Mouse (Mus musculus) cortical plate, adult 2 months (tissue): ENCODE measurements around the gene Atp6v0a1. TPM values are rescaled to one million over a fixed set of nuclear protein-coding genes. Genes with fewer than 3 reads are reported as not detected.

Source experiments
- H3K27ac ChIP-seq: fragments of 200-500 bp; 2 replicates; pipeline ENCODE4 v1.5.1; 2012; ENCODE audit warnings: low read length, control low read depth, inconsistent platforms; ENCODE audit not compliant: insufficient read depth
- H3K4me1 ChIP-seq: fragments of 200-500 bp; 2 replicates; pipeline ENCODE4 v1.6.1; 2011; ENCODE audit warnings: low read length; ENCODE audit not compliant: control insufficient read depth, insufficient read depth
- H3K4me3 ChIP-seq: fragments of 200-500 bp; 2 replicates; pipeline ENCODE4 v1.5.1; 2011; ENCODE audit warnings: mild to moderate bottlenecking, low read length, control low read depth; ENCODE audit not compliant: insufficient read depth
- CTCF ChIP-seq: fragments of 200-500 bp; IDR thresholded peaks from 2 replicates; pipeline ENCODE4 v1.5.1; 2011; ENCODE audit warnings: mild to moderate bottlenecking, control low read depth, low read length; ENCODE audit not compliant: insufficient read depth; ENCODE audit errors: extremely low read depth
- POLR2A ChIP-seq: fragments of 200-500 bp; IDR thresholded peaks from 2 replicates; pipeline ENCODE4 v1.6.1; 2011; ENCODE audit warnings: mild to moderate bottlenecking, low read length, control low read depth; ENCODE audit not compliant: insufficient read depth; ENCODE audit errors: extremely low read depth
- polyA plus RNA-seq: library from polyadenylated mRNA; depleted of rRNA; stranded (reverse); fragments of >200 nt; gene quantifications from 2 replicates; pipeline ENCODE4 v1.2.3, GENCODE M21; 2012

Atp6v0a1 gene
- polyA plus RNA-seq, 1 experiment = 333 TPM

DNA sequence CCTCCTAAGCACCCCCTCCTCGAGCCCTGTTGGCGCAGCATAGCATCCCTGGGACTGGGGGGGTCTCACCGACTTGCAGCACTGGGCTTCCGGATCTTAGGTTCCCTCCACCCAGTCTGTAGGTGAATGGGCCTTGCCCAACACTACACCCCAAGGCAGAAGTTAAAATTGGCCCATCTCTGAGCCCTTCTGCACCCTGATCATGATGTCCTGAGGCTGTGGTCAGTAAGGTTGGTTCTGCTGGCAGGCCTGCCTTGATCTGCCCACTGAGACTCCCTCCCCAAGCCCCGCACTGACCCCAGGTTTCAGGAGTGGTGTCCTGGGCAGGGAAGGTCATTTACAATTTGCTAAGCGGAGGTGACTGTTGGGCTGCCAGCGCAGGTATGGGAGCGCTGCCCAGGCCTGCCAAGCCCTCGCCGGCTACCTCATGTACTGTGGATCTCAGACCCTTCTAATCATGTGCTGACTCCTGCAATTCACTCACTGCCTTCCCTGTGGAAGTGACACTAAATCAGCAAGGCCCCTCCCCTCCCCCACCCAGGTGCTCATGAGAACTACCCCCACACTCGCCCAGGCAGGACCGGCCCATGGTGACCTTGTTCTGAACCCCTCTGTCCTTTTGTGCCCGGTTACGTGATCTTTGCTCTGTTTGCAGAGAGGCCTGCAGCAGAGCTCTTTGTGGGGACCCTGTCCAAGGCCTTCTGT, 53.9 kb downstream of the Atp6v0a1 start:
- TF ChIP-seq CTCF = no peak
- no peak for TF ChIP-seq POLR2A
- Histone ChIP-seq H3K4me3 (no peak overlapping the region), H3K4me1 (peaks cover 8% of the 10 kb centered on the region; the same call in 1 of the 2 replicates), H3K27ac (peak overlapping the region; percentile 66)

DNA sequence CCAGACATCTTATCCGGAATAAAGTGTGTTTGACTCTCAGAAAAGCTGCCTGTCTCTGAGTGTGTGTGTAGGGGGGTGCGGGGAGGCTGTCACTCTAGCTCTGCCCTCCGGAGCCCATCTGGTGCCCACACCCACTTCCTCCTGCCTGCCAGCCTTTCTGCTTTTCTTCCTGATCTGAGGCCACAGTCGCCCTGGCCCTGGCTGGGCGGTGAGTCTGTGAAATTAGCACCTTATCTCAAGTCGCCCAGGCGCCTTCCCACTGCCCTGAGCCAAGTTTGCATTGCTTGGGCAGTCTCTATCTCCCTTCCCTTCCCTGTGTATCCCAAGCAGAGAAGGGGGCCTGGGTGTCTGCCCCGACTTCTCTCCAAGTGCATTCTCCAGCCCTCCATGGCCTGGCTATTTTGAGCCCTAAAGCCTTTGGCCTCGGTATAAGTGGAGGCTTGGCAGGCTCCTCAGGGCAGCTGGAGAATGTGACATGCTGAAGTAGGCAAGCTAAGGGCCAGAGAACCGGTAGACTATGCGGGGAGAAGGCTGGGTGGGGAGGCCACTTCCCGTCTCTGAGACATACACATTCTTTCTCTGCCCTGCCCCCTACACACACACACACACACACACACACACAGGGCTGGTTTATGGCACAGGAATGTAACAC, 54.5 kb downstream of the Atp6v0a1 start:
- TF ChIP-seq POLR2A (0 out of 2 replicates have a peak, but pooled peaks have one; percentile 33), CTCF (no peak)
- no peak overlapping the region for H3K4me3 ChIP-seq
- H3K27ac ChIP-seq = peak overlapping the region; percentile 66
- H3K4me1 ChIP-seq = peaks cover 8% of the 10 kb centered on the region; the same call in 1 of the 2 replicates

DNA sequence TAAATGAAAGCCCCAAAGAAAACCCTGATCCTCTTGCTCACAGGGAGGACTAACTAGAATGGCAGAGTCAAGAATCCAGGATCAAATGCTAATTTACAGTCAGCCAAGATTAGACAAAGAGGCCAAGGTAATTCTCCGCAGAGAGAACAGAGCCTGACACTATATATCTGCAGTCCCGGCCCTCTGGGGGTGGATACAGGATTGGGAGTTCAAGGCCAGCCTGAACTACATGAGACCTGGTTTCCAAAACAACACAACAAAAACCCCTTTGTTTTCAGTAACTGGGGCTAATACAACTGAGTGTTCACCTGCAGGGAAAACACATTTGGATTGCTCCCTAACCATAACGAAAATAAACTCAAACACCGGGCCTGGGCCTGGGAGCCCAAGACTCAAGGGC, 55.2 kb downstream of the Atp6v0a1 start:
- H3K27ac ChIP-seq = 0 out of 2 replicates have a peak overlapping the region, but pooled peaks have one; percentile 4
- TF ChIP-seq POLR2A (no peak), CTCF (no peak)
- H3K4me1 ChIP-seq = peaks cover 7% of the 10 kb centered on the region; the same call in 1 of the 2 replicates
- H3K4me3 ChIP-seq = no peak overlapping the region

DNA sequence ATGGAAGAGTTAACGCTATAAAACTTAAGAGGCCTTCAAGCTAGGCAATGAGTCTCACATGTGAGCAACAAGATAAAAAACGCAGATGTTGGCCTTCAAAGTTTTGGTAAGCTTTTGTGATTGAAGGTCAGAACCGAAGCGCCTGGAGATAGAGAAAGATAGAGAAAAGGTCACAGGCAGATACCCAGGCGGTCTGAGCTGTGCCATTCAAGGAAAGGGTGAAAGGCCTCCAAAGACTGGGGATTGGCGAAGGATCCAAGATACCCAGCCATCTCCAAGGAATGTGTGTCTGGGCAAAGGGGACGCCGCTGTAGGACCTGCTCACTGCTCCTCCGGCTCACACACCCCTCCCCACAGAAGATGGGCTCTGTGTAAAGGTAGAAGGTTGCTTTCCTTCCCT, 55.8 kb downstream of the Atp6v0a1 start:
- no peak overlapping the region for H3K4me3 ChIP-seq
- H3K27ac ChIP-seq = no peak overlapping the region
- no peak for TF ChIP-seq CTCF
- no peak for TF ChIP-seq POLR2A
- peaks cover 7% of the 10 kb centered on the region; the same call in 1 of the 2 replicates for H3K4me1 ChIP-seq

DNA sequence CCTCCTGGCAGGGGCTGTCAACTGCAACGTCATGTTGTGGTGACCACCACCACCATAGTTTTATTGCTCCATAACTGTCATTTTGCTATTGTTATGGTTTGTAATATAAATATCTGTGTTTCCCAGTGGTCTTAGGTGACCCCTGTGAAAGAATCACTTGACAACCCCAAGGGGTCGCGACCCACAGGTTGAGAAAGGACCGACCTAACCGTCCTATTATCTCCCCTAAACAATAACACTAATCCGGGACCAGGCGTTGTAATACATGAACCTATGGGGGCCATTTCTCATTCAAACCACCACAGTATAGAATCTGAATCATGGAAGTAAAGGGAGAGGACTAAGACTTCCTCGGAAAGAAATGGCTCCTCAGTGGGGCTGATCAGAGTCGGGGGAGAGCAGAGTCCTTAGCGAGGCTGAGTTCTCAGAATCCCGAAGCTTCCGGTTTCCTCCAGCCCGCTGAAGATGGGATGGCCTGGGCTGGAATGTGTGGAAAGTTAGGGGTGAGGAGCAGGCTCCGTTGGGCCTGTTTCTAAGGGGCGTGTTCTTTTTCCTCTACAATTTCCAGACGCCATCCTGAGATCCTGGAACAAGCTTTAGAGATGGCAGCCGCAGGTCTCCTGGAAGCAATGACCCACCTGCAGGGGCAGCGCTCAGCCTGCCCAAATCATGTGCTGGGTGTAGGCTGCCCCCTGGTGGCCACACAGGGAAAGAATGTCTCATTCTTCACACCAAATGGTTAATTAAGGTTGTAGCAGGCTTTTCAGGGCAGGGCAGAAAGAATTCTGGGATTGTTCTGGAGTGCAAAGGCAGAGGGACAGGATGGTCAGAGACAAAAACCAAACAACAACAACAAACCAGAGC, 57.5 kb downstream of the Atp6v0a1 start:
- peaks cover 4% of the 10 kb centered on the region; the same call in 1 of the 2 replicates for H3K4me1 ChIP-seq
- H3K27ac ChIP-seq = no peak overlapping the region
- no peak overlapping the region for H3K4me3 ChIP-seq

DNA sequence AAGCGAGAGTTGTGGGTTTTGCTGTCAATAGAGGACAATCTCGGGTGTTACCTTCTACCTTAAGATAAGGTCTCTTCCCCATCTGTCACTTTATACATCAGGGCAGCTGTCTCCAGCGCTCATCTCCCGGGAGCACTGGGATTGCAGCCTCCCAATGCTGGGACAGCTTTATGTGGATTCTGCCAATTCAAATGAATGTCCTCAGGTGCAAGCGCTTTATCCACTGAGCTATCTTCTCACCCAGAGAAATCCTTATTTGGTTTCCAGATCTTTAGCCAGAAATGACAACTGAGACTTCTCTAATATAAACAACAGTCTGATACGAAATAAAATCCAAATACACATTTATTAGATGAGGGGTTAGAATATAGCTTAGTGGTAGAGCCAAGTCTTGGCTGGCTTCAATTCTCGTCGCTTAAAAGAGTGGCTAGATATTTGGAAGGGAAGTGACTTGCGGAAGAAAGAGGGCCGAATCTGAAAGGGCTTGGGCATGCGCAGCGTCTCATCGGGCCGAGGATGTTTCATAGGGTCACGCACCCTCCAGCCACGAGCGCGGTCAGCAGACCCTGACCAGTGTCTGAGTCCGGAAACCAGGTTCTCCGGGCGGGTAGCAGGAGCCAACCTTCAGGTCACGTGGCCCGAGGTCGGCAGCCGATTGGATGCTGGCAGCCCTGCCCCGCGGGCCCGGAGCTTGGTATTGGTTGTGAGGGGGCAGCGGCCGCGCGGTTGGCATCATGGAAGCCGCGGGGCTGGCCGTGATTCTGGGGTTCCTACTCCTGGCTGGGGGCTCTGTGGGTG, 60.3 kb downstream of the Atp6v0a1 start, which contains the start of gene Naglu:
TSS of gene Naglu (plus strand) at position 622 of the 798 bp plus-strand sequence.
- Histone ChIP-seq H3K4me1 (0 out of 2 replicates have a peak, but pooled peaks cover 2% of the 10 kb centered on the region), H3K4me3 (peak within 1 kb of the TSS; percentile 37), H3K27ac (peak within 1 kb of the TSS; percentile 49; the same call in 1 of the 2 replicates)
- TF ChIP-seq POLR2A (peak; percentile 76; the same call in 1 of the 2 replicates), CTCF (no peak)

More for the DNA sequence above, 57.5 kb downstream of the Atp6v0a1 start:
- TF ChIP-seq POLR2A (no peak), CTCF (peak; percentile 88)

DNA sequence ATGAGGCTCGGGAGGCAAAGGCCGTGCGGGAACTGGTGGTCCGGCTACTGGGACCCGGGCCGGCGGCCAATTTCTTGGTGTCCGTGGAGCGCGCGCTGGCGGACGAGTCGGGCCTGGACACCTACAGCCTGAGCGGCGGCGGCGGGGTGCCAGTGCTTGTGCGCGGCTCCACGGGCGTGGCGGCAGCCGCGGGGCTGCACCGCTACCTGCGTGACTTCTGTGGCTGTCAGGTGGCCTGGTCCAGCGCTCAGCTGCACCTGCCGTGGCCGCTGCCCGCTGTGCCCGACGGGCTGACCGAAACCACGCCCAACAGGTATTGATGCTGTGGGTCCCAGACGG, 60.9 kb downstream of the Atp6v0a1 start:
- peak overlapping the region; percentile 49; the same call in 1 of the 2 replicates for H3K27ac ChIP-seq
- 0 out of 2 replicates have a peak, but pooled peaks cover 2% of the 10 kb centered on the region for H3K4me1 ChIP-seq
- H3K4me3 ChIP-seq = peak overlapping the region; percentile 37
- TF ChIP-seq CTCF (no peak), POLR2A (no peak)

DNA sequence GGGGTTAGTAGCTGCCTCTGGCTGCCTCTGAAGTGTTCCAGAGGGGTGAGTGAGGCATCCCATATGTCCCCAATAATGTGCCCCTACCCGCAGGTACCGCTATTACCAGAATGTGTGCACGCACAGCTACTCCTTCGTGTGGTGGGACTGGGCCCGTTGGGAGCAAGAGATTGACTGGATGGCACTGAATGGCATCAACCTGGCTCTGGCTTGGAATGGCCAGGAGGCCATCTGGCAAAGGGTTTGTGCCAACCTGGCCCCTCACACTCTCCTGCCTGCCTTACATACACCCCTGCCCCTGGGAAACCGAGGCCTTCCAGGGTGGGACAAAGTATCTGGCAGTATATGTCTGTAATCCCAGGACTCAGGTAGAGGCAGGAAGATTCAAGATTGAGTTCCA, 61.7 kb downstream of the Atp6v0a1 start:
- H3K27ac ChIP-seq = no peak overlapping the region
- H3K4me1 ChIP-seq = 0 out of 2 replicates have a peak, but pooled peaks cover 2% of the 10 kb centered on the region
- peak overlapping the region; percentile 37; the same call in 1 of the 2 replicates for H3K4me3 ChIP-seq
- TF ChIP-seq POLR2A (no peak), CTCF (no peak)

DNA sequence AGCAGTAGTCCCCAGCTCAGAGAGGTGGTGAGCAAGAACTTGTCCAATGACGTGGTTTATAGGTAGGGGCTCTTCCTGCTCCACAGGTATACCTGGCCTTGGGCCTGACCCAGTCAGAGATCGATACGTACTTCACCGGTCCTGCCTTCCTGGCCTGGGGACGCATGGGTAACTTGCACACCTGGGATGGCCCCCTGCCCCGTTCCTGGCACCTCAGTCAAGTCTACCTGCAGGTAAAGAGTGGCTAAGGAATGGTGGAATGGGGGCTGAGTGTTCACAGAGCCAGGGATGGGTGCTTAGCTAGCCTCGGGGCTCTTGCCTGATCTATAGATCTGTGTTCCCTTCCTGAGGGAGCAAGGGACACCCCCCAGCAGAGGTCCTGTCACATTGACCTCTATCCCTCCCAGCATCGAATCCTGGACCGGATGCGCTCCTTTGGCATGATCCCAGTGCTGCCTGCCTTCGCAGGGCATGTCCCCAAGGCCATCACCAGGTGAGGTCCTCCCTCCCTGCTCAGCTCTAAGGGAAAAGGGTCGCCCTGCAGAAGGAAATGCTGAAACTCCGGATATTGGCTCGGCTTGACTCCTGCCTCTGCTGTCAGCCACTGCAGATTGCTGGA, 62.7 kb downstream of the Atp6v0a1 start:
- TF ChIP-seq CTCF = no peak
- no peak for TF ChIP-seq POLR2A

More for the DNA sequence above, 62.7 kb downstream of the Atp6v0a1 start:
- Histone ChIP-seq H3K4me3 (no peak overlapping the region), H3K27ac (no peak overlapping the region), H3K4me1 (0 out of 2 replicates have a peak, but pooled peaks cover 2% of the 10 kb centered on the region)
